Mouse (Mus musculus) lung, postnatal 0 days (tissue): ENCODE measurements at regions not wholly inside any gene's neighbourhood (a gene's known extent, or its start where the extent isn't known, plus 50 kb on each side); places are given as distances from the start of the nearest gene placed in this dataset.

Experiments
- ATAC-seq: fragments of 200-750 bp; cut with Nextera tagmentation; 2 replicates; pipeline ENCODE4 v1.8.0; 2017; ENCODE audit warnings: moderate library complexity
- DNase-seq: peaks from one replicate; pipeline ENCODE4 v3.0.0-alpha.2; 2016; ENCODE audit warnings: low spot score
- H3K27ac ChIP-seq: fragments of 300-500 bp; sonication (generic); 2 replicates; pipeline ENCODE4 v1.5.1; 2014; ENCODE audit warnings: antibody characterized with exemption, mild to moderate bottlenecking, low read length, mixed read lengths
- H3K27me3 ChIP-seq: fragments of 300-500 bp; sonication (generic); replicated peaks from 2 replicates; pipeline ENCODE4 v1.6.1; 2014; ENCODE audit warnings: low read length, mixed read lengths; ENCODE audit not compliant: insufficient read depth
- H3K36me3 ChIP-seq: fragments of 300-500 bp; sonication (generic); 2 replicates; pipeline ENCODE4 v1.6.1; 2014; ENCODE audit warnings: low read length, mixed read lengths; ENCODE audit not compliant: insufficient read depth
- H3K4me1 ChIP-seq: fragments of 300-500 bp; sonication (generic); 2 replicates; pipeline ENCODE4 v1.6.1; 2014; ENCODE audit warnings: antibody characterized with exemption, low read depth, low read length, mixed read lengths; ENCODE audit not compliant: insufficient read depth
- H3K4me2 ChIP-seq: fragments of 300-500 bp; sonication (generic); replicated peaks from 2 replicates; pipeline ENCODE4 v1.6.1; 2014; ENCODE audit warnings: low read depth, mild to moderate bottlenecking, low read length, moderate library complexity, mixed read lengths
- H3K4me3 ChIP-seq: fragments of 300-500 bp; sonication (generic); 2 replicates; pipeline ENCODE4 v1.5.1; 2014; ENCODE audit warnings: low read depth, low read length
- H3K9ac ChIP-seq: fragments of 300-500 bp; sonication (generic); replicated peaks from 2 replicates; pipeline ENCODE4 v1.6.1; 2014; ENCODE audit warnings: low read depth, mild to moderate bottlenecking
- H3K9me3 ChIP-seq: fragments of 300-500 bp; sonication (generic); 2 replicates; pipeline ENCODE4 v1.6.1; 2016; ENCODE audit warnings: low read length, mixed read lengths
- CTCF ChIP-seq: IDR thresholded peaks from 2 replicates; pipeline ENCODE4 v1.5.1; 2016; ENCODE audit warnings: antibody characterized with exemption, mild to moderate bottlenecking
- EP300 ChIP-seq: IDR thresholded peaks from 2 replicates; pipeline ENCODE4 v1.6.1; 2016; ENCODE audit warnings: antibody characterized with exemption, mild to moderate bottlenecking, control low read depth
- WGBS: fragments of 180-500 bp; shearing (Covaris S2); extraction: QIAGEN DNeasy Blood & Tissue Kit; methylation state at CpG from one replicate; pipeline ENCODE4 v1.1.7; 2014; 5-methylcytosine and 5-hydroxymethylcytosine counted together

DNA sequence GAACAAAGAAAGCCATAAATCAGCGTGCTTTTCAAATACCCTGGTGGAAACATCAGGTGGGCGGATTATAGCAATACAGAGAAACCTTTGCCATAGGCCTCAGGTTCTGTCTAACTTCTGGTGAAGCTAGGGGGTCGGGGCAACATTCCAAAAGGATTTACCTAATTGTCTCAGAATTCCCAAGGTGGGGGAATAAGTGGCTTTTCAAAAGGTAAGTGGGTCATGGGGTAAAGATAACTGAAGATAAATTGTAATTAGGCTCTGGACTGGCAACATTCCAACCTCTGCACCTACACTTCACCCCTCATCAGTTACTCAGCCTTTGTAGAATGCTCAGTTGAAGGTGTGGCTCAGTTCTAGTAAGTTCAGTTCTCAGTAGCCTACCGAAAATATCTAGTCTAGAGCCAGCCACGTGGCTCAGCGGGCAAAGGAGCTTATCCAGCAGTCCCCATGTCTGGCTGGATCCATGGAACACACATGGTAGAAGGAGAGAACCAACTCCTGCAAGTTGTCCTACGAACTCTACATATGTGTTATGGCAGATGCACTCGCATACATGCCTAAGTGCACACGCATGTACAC lies 51.8 kb upstream of the Dhx40 start:
- Histone ChIP-seq H3K9ac (no peak overlapping the region), H3K4me1 (no peaks in the 10 kb centered on the region), H3K4me3 (no peak overlapping the region), H3K36me3 (no peaks in the 10 kb centered on the region), H3K27me3 (no peaks in the 10 kb centered on the region), H3K4me2 (no peak overlapping the region), H3K27ac (peak overlapping the region; percentile 51), H3K9me3 (no peaks in the 10 kb centered on the region)
- DNase-seq (peak; percentile 26), ATAC-seq (peak; percentile 55; the same call in 1 of the 2 replicates)
- TF ChIP-seq EP300 (peak; percentile 49), CTCF (no peak)
- whole genome bisulfite sequencing, result 74% methylated on average over 9 of the region's 9 CpGs

DNA sequence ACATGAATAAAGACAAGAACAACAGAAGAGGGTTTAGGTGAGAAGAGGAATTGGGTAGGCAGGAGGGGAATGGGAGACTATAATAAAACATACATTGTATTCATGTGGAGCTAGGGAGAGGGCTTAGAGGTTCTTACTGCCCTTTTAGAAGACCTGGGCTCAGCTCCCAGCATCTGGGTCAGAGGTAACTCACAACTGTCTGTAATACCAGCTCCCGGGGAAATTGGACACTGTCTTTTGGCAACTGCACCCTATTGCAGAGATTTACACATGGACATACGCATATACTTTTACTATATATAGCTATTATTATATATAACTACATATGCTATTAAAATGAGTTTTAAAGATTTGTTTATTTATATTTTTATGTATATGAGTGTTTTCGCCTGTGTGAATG lies 50.7 kb upstream of the Dhx40 start:
- 86% methylated on average over 3 of the region's 3 CpGs for WGBS
- no peak overlapping the region for H3K4me2 ChIP-seq
- H3K27me3 ChIP-seq, result no peaks in the 10 kb centered on the region
- DNase-seq (no peak), ATAC-seq (no peak)
- TF ChIP-seq EP300, result no peak
- no peak for TF ChIP-seq CTCF
- no peaks in the 10 kb centered on the region for H3K36me3 ChIP-seq
- no peak overlapping the region for H3K27ac ChIP-seq
- H3K9ac ChIP-seq, result no peak overlapping the region
- H3K4me3 ChIP-seq, result no peak overlapping the region
- H3K9me3 ChIP-seq, result no peaks in the 10 kb centered on the region
- no peaks in the 10 kb centered on the region for H3K4me1 ChIP-seq
